Mouse (Mus musculus) olfactory bulb, adult 2 months (tissue): Measurements from ENCODE around the gene Stub1. TPM values are rescaled to one million over a fixed set of nuclear protein-coding genes. Genes with fewer than 3 reads are reported as not detected.

ENCODE experiments used
- H3K27ac ChIP-seq: fragments of 200-500 bp; 2 replicates; pipeline ENCODE4 v1.5.1; 2012; ENCODE audit warnings: low read depth, low read length; ENCODE audit not compliant: insufficient read depth
- H3K4me1 ChIP-seq: fragments of 200-500 bp; 2 replicates; pipeline ENCODE4 v1.6.1; 2012; ENCODE audit warnings: low read length; ENCODE audit not compliant: control insufficient read depth, insufficient read depth
- H3K4me3 ChIP-seq: fragments of 200-500 bp; 2 replicates; pipeline ENCODE4 v1.5.1; 2012; ENCODE audit warnings: mild to moderate bottlenecking, low read depth, low read length, moderate library complexity; ENCODE audit not compliant: insufficient read depth
- CTCF ChIP-seq: fragments of 200-500 bp; IDR thresholded peaks from 2 replicates; pipeline ENCODE4 v1.5.1; 2012; ENCODE audit warnings: low read depth, mild to moderate bottlenecking, low read length, moderate library complexity; ENCODE audit not compliant: insufficient read depth
- POLR2A ChIP-seq: fragments of 200-500 bp; IDR thresholded peaks from 2 replicates; pipeline ENCODE4 v1.6.1; 2012; ENCODE audit warnings: mild to moderate bottlenecking, low read depth, low read length, moderate library complexity; ENCODE audit not compliant: insufficient read depth
- WGBS: fragments of 180-500 bp; shearing (Covaris S2); methylation state at CpG from one replicate; pipeline ENCODE4 v1.1.7; 2018; 5-methylcytosine and 5-hydroxymethylcytosine counted together
- polyA plus RNA-seq: library from polyadenylated mRNA; stranded (reverse); fragments of >200 nt; gene quantifications from 2 replicates; pipeline ENCODE4 v1.2.4, GENCODE M21; 2012; ENCODE audit warnings: low replicate concordance; ENCODE audit not compliant: missing spikeins, insufficient read depth, insufficient read length

Gene Stub1
- polyA plus RNA-seq, 1 experiment: not detected

- TF ChIP-seq CTCF: no peak
- TF ChIP-seq POLR2A: no peak
Measured at GRCm38 (mm10) chr17:25828223-25828594, 5.0 kb downstream of the Stub1 start.

DNA sequence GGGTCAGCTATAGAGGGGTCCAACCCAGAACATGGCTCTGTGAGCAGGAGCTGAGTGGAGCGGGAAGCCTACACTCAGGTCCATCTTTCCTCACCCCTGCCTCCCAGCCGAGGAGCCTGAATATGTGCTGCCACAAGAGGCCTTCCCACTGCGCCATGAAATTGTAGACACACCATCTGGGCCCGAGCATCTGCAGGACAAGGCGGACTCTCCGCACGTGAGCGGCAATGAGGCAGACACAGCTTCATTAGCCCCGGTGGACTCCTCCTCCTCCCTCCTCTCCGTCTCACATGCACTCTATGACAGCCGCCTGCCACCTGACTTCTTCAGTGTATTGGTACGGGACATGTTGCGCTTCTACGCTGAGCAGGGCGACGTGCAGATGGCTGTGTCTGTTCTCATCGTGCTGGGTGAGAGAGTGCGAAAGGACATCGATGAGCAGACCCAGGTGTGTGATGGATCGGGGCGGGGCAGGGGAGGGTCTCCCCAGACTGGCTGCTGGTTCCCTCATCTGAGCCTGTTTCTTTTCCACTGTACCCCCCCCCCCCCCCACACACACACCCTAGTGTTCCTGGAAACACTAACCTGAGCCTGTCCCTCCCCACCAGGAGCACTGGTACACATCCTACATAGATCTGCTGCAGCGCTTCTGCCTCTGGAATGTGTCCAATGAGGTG is 5.5 kb downstream of the Stub1 start:
- H3K4me1 ChIP-seq: peaks cover 70% of the 10 kb centered on the region

More at GRCm38 (mm10) chr17:25828223-25828594, 5.0 kb downstream of the Stub1 start:
- H3K4me3 ChIP-seq: peak overlapping the region; percentile 75
- H3K4me1 ChIP-seq: peaks cover 70% of the 10 kb centered on the region
- 70% methylated on average over 8 of the region's 8 CpGs for WGBS
- peak overlapping the region; percentile 81; the same call in 1 of the 2 replicates for H3K27ac ChIP-seq

GRCm38 (mm10) chr17:25827011-25827410 is 6.2 kb downstream of the Stub1 start:
- WGBS: 95% methylated on average over 13 of the region's 13 CpGs
- H3K4me3 ChIP-seq: no peak overlapping the region
- H3K4me1 ChIP-seq: peaks cover 69% of the 10 kb centered on the region
- no peak for TF ChIP-seq POLR2A
- no peak for TF ChIP-seq CTCF
- no peak overlapping the region for H3K27ac ChIP-seq

More for the DNA sequence above, 5.5 kb downstream of the Stub1 start:
- H3K4me3 ChIP-seq: no peak overlapping the region
- TF ChIP-seq POLR2A (no peak), CTCF (no peak)
- H3K27ac ChIP-seq: no peak overlapping the region
- WGBS: 90% methylated on average over 22 of the region's 22 CpGs

- Histone ChIP-seq H3K4me3 (no peak overlapping the region), H3K27ac (no peak overlapping the region), H3K4me1 (peaks cover 59% of the 10 kb centered on the region)
- TF ChIP-seq CTCF (no peak), POLR2A (no peak)
- 93% methylated on average over 27 of the region's 27 CpGs for WGBS
Measured at GRCm38 (mm10) chr17:25825984-25826570, 7.1 kb downstream of the Stub1 start.

DNA sequence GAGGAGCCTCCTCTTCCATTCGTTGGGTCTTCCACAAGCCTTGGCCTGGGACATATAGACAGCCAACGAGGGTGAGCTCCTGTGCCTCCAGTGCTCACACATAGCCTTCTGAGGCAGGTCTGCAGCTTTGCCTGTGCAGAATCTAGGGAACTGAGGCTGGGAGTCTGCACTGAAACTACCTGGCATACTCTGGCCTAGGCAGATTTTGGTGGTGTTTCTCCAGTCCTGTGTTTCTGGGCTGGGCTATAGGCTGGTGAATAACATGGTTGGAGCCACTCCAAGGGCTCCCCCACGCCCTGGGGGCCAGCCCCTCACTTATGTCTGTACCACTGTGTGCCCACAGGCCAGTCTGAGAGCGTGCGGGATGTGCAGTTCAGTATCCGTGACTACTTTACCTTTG is 7.9 kb downstream of the Stub1 start:
- WGBS: 87% methylated on average over 6 of the region's 6 CpGs
- Histone ChIP-seq H3K4me3 (no peak overlapping the region), H3K4me1 (peaks cover 52% of the 10 kb centered on the region), H3K27ac (no peak overlapping the region)
- TF ChIP-seq CTCF (no peak; the same call in 1 of the 2 replicates), POLR2A (no peak)

DNA sequence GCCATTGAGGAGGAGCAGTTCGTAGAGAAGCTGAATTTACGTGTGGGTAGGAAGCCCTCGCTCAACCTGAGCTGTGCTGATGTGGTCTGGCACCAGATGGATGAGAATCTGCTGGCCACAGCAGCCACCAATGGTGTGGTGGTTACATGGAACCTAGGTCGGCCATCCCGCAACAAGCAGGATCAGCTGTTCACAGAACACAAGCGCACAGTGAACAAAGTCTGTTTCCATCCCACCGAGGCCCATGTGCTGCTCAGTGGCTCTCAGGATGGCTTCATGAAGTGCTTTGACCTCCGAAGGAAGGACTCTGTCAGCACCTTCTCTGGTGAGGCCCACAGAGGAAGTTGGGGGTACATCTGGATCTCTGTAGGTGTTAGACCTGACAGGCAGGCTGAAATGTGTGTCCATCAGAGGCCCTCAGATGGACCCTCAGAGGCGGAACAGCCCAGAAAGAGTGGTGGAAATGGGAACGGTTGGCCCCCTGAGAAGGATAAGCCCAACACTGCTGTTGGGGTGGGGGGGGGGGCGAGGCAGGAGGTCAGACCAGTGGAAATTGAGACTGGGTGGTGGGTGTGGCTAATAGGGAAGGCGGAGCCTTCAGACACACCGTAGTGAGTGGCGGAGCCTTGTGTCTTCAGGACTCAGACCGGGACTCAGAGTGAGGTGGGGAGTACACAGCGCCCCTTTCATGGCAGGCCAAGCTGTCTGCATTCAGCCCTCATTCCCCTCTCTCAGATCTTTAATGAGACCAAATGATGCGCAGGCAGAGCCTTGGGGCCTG is 8.7 kb downstream of the Stub1 start:
- WGBS: 73% methylated on average over 17 of the region's 17 CpGs
- peaks cover 49% of the 10 kb centered on the region for H3K4me1 ChIP-seq
- TF ChIP-seq POLR2A (no peak), CTCF (no peak)
- no peak overlapping the region for H3K27ac ChIP-seq
- H3K4me3 ChIP-seq: peak overlapping the region; percentile 71; the same call in 1 of the 2 replicates

- TF ChIP-seq CTCF (no peak), POLR2A (no peak)
- H3K27ac ChIP-seq: peak within 1 kb of the TSS; percentile 81
- H3K4me1 ChIP-seq: peaks cover 45% of the 10 kb centered on the region
- peak within 1 kb of the TSS; percentile 71 for H3K4me3 ChIP-seq
- WGBS: under 1% methylated on average over 18 of the region's 18 CpGs
Measured at GRCm38 (mm10) chr17:25823452-25823851, 9.8 kb downstream of the Stub1 start, which contains the start of gene Wdr24. Wdr24 (plus strand) TSS chr17:25823627.

GRCm38 (mm10) chr17:25818851-25819780 is 14.1 kb downstream of the Stub1 start:
- Histone ChIP-seq H3K4me3 (no peak overlapping the region), H3K4me1 (peaks cover 14% of the 10 kb centered on the region), H3K27ac (no peak overlapping the region)
- WGBS: 24% methylated on average over 46 of the region's 46 CpGs
- TF ChIP-seq POLR2A: no peak
- no peak for TF ChIP-seq CTCF
